Mouse (Mus musculus) ES-Bruce4 (cell line): ENCODE results near the gene Nudcd2. TPM values are rescaled to one million over a fixed set of nuclear protein-coding genes. Genes with fewer than 3 reads are reported as not detected.
A peak's percentile ranks its signal among the peaks of the same experiment; 100 is the strongest.
"Not testable (repeated sequence)": the region's sequence is repeated elsewhere in the genome, so short reads cannot be mapped to it uniquely, and the experiment has no call there.

ENCODE experiments used
- H3K27ac ChIP-seq: 2 replicates; pipeline ENCODE4 v1.5.1; 2012; ENCODE audit warnings: low read length, inconsistent platforms; ENCODE audit not compliant: insufficient read depth
- H3K27me3 ChIP-seq: 2 replicates; pipeline ENCODE4 v1.6.1; 2012; ENCODE audit warnings: mild to moderate bottlenecking, low read length, inconsistent platforms; ENCODE audit not compliant: control insufficient read depth, poor library complexity, insufficient read depth, severe bottlenecking
- H3K36me3 ChIP-seq: 2 replicates; pipeline ENCODE4 v1.6.1; 2012; ENCODE audit warnings: inconsistent platforms, mild to moderate bottlenecking, low read length, moderate library complexity; ENCODE audit not compliant: control insufficient read depth, poor library complexity, insufficient read depth, severe bottlenecking
- H3K4me1 ChIP-seq: one replicate; pipeline ENCODE4 v1.8.1; 2011; ENCODE audit warnings: low read length; ENCODE audit not compliant: control insufficient read depth, insufficient read depth
- H3K4me3 ChIP-seq: 2 replicates; pipeline ENCODE4 v1.5.1; 2011; ENCODE audit warnings: low read depth, mild to moderate bottlenecking, low read length
- H3K9ac ChIP-seq: 2 replicates; pipeline ENCODE4 v1.6.1; 2012; ENCODE audit warnings: low read depth, mild to moderate bottlenecking, inconsistent platforms; ENCODE audit not compliant: poor library complexity, severe bottlenecking
- H3K9me3 ChIP-seq: replicated peaks from 2 replicates; pipeline ENCODE4 v1.6.1; 2012; ENCODE audit warnings: mild to moderate bottlenecking, low read length, inconsistent platforms; ENCODE audit not compliant: control insufficient read depth, poor library complexity, insufficient read depth, severe bottlenecking
- CTCF ChIP-seq: IDR thresholded peaks from one replicate; pipeline ENCODE4 v1.8.1; 2011; ENCODE audit warnings: low read depth, low read length
- EP300 ChIP-seq: IDR thresholded peaks from 2 replicates; pipeline ENCODE4 v1.6.1; 2011; ENCODE audit warnings: low read depth, low read length; ENCODE audit not compliant: insufficient read depth
- POLR2A ChIP-seq: IDR thresholded peaks from one replicate; pipeline ENCODE4 v1.8.1; 2011; ENCODE audit warnings: low read length; ENCODE audit not compliant: insufficient read depth
- polyA plus RNA-seq: library from polyadenylated mRNA; stranded (reverse); fragments of >200 nt; gene quantifications from 2 replicates; pipeline ENCODE4 v1.2.4, GENCODE M21; 2011; ENCODE audit warnings: low read depth; ENCODE audit not compliant: missing spikeins, insufficient read depth, insufficient read length

The Nudcd2 gene
- polyA plus RNA-seq, 1 experiment = 199 TPM

DNA sequence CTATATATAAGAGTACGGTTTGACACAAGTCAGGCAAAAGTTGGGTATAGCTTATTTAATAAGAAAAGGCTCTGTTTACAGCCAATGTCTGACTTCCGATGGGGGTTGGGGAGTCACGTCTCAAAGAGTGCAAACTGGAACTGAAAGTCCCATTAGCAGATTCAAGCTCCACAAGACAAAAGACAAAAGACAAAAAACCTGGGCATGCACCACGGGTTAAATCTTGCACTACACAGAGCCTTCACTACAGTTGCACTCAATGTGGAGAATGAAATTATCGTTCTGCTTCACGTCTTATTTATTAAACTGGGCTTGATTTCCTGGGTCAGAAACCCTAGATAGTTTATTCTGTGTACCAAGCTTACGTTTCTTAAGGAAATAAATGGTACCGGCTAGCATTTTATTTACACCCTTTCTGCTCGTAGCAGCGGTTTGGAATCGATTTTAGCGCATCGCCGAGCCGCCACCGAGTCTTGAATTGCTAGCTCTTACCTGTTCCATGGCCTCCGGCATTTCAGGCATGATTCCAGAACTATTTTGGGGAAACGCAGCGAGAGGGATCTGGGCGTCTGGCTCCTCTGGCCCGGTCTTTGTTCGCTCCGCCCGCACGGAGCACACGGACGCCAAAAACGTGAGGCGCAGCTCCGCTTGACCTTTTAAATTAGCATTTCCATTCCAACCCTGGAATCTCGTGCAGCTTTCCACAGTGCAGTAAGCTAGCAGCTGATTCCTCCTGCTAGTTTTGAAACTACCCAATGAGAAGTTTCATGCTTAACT lies 39.0 kb upstream of the Nudcd2 start:
- Histone ChIP-seq H3K27ac (peak overlapping the region; percentile 96), H3K36me3 (peaks cover 4% of the 10 kb centered on the region; the same call in 1 of the 2 replicates), H3K4me3 (peak overlapping the region; percentile 92), H3K27me3 (peaks cover 1% of the 10 kb centered on the region; the same call in 1 of the 2 replicates), H3K4me1 (no peaks in the 10 kb centered on the region), H3K9ac (peak overlapping the region; percentile 69), H3K9me3 (0 out of 2 replicates have a peak, but pooled peaks cover 3% of the 10 kb centered on the region)
- TF ChIP-seq EP300 = 0 out of 2 replicates have a peak, but pooled peaks have one; percentile 64
- TF ChIP-seq POLR2A = peak; percentile 52
- TF ChIP-seq CTCF = no peak

DNA sequence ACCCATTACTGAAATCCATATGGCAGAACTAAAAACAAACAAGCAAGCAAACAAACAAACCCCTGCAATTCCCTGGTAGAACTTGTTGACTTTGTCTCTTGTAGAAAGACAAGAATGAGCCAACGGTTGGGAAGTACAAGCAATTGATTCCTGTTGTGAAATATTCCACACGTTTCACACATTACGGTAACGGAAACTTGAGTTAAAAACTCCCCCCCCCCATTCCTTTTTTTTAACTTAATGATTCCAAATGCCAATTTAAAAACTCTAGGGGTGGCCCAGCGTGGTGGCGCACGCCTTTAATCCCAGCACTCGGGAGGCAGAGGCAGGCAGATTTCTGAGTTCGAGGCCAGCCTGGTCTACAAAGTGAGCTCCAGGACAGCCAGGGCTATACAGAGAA lies 38.4 kb upstream of the Nudcd2 start, which contains the start of gene Mat2b:
Mat2b (minus strand) TSS at position 101 of the 400 bp plus-strand sequence.
- peaks cover 8% of the 10 kb centered on the region for H3K9me3 ChIP-seq
- H3K36me3 ChIP-seq = peaks cover 4% of the 10 kb centered on the region; the same call in 1 of the 2 replicates
- TF ChIP-seq POLR2A (no peak), EP300 (no peak), CTCF (no peak)
- no peaks in the 10 kb centered on the region for H3K4me1 ChIP-seq
- peaks cover 1% of the 10 kb centered on the region; the same call in 1 of the 2 replicates for H3K27me3 ChIP-seq
- H3K27ac ChIP-seq = peak within 1 kb of the TSS; percentile 96
- peak within 1 kb of the TSS; percentile 92 for H3K4me3 ChIP-seq
- peak within 1 kb of the TSS; percentile 69 for H3K9ac ChIP-seq

DNA sequence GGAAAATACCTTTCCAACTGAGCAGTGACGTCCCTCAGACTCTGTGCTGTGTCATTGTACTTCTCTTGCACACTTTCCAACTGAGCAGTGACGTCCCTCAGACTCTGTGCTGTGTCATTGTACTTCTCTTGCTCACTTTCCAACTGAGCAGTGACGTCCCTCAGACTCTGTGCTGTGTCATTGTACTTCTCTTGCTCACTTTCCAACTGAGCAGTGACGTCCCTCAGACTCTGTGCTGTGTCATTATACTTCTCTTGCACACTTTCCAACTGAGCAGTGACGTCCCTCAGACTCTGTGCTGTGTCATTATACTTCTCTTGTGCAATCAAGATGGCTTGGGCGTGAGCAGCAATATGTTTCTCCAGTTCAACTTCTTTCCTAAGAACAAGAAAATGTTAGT lies 23.6 kb upstream of the Nudcd2 start:
- peaks cover 81% of the 10 kb centered on the region for H3K36me3 ChIP-seq
- H3K4me1 ChIP-seq, H3K4me3 ChIP-seq, H3K9ac ChIP-seq, H3K27ac ChIP-seq, H3K27me3 ChIP-seq, H3K9me3 ChIP-seq: not testable (repeated sequence)

DNA sequence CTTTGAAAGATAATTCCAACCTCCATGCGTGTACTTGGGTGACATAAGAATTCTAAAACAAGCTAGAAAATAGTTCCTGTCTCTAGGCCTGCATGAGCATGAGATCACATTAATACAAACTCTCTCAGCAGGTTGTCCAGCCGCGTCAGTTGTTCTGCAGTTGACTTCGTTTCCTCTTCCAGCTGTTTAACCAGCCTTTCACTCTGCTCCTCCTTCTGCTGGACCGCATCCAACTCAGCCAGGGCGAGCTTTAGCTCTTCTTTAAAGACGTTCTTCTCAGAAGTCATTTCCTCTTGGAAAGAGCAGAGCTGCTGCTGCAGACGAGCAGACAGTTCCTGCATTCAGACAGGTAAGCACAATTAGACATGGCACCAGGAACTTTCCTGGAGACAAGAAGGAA lies 19.6 kb upstream of the Nudcd2 start:
- no peaks in the 10 kb centered on the region for H3K9me3 ChIP-seq
- no peaks in the 10 kb centered on the region for H3K27me3 ChIP-seq
- no peaks in the 10 kb centered on the region for H3K4me1 ChIP-seq
- H3K4me3 ChIP-seq = no peak overlapping the region
- H3K9ac ChIP-seq = no peak overlapping the region
- H3K36me3 ChIP-seq = peaks cover 86% of the 10 kb centered on the region
- TF ChIP-seq POLR2A = no peak
- TF ChIP-seq CTCF = no peak
- no peak for TF ChIP-seq EP300
- H3K27ac ChIP-seq = no peak overlapping the region

DNA sequence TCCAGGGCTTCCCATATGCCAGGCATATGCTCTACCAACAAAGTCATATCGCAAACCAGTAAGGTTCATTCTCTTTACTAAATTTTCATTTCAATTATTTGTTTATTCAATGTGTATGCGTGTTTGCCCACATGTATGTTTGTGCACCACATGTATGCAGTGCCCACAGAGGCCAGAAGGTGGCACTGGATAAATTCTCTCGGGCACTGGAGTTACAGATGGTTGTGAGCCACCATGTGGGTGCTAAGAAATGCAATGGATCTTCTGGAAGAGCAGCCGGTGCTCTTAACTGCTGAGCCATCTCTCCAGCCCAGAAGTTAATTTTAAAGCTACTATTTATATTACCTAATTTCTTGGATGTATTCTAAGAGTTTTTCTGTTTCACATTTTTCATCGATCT lies 17.9 kb upstream of the Nudcd2 start:
- no peaks in the 10 kb centered on the region for H3K4me1 ChIP-seq
- TF ChIP-seq EP300 (no peak), CTCF (no peak), POLR2A (no peak)
- H3K27ac ChIP-seq = no peak overlapping the region
- no peaks in the 10 kb centered on the region for H3K27me3 ChIP-seq
- H3K9me3 ChIP-seq = no peaks in the 10 kb centered on the region
- H3K4me3 ChIP-seq = no peak overlapping the region
- peaks cover 82% of the 10 kb centered on the region for H3K36me3 ChIP-seq
- H3K9ac ChIP-seq = no peak overlapping the region

DNA sequence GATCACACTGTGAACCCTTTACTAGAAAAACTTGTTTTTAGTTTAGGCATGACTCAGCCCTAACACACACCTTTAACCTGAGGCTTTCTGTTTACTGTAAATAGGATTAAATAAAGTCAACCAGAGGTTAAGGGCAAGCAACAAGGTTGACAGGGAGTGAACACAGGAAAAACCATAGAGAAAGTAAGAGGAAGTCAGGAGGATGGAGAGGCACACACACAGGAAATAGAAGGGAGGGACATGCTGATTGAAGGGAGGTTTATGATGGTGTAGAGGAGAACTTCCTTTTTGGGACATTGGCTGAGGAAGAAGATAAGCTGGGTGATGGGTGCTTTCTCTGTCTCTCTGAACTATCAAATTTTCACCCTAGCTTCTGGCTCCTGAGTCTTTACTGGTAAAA lies 15.1 kb upstream of the Nudcd2 start:
- no peak overlapping the region for H3K9ac ChIP-seq
- no peaks in the 10 kb centered on the region for H3K9me3 ChIP-seq
- H3K27me3 ChIP-seq = no peaks in the 10 kb centered on the region
- TF ChIP-seq EP300 = no peak
- no peak for TF ChIP-seq POLR2A
- TF ChIP-seq CTCF = no peak
- H3K36me3 ChIP-seq = peaks cover 83% of the 10 kb centered on the region
- H3K4me3 ChIP-seq = no peak overlapping the region
- H3K4me1 ChIP-seq = no peaks in the 10 kb centered on the region
- no peak overlapping the region for H3K27ac ChIP-seq
